10 mouse cellular contexts compared by ENCODE assay signal in the genomic region with DNA sequence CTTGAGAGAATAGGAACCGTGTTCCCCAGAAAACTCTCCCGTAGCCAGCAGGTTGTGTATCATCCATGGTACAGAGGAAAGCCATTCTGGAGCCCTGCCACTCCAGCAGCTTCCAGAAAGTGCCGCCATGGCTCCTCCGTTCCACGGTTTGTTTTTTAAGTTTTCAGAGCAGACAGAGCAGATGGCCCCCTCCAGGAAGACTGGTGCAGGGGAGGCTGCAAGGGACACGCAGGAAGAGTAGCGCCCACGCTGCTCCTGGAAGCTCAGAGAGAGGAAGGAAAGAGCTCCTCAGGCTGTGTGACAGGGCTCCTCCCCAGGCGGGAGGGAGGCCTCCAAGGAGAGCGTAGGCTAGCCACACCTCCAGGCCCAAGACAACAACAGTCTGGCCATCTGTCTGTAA. TPM values are rescaled to one million over a fixed set of nuclear protein-coding genes. Genes with fewer than 3 reads are reported as not detected.
DNase-seq lines count a peak whose midpoint lies in the region; ATAC-seq and TF ChIP-seq lines count a peak whose summit lies in the region.
"Had no signal": no experiment of that assay in that cellular context is flagged by ENCODE, and none has a peak within 500 bp of the region (broad histone marks: within the 10 kb centered on the region; RNA-seq: fewer than 3 reads in every experiment).

No protein-coding gene starts in this region.

- H3K4me3 ChIP-seq in kidney, embryonic 15.5 days (replicated peaks): no peak overlapping the region
- no peak overlapping the region for H3K4me3 ChIP-seq in liver, postnatal 0 days (ENCODE audit: low read depth, low read length)
- H3K4me3 ChIP-seq: lung, embryonic 15.5 days had no signal

- ATAC-seq in kidney, embryonic 15.5 days (replicated peaks; ENCODE audit: low FRiP score): no peak
- no peak for ATAC-seq in liver, postnatal 0 days

- H3K27me3 ChIP-seq in kidney, embryonic 15.5 days: peaks cover 10% of the 10 kb centered on the region; the same call in 1 of the 2 replicates
- H3K27me3 ChIP-seq in liver, postnatal 0 days (ENCODE audit: insufficient read depth, low read length): no peaks in the 10 kb centered on the region
- H3K27me3 ChIP-seq: lung, embryonic 15.5 days had no signal

- no peaks in the 10 kb centered on the region for H3K36me3 ChIP-seq in kidney, embryonic 15.5 days
- no peaks in the 10 kb centered on the region for H3K36me3 ChIP-seq in liver, postnatal 0 days (replicated peaks; ENCODE audit: insufficient read depth, low read length)
- H3K36me3 ChIP-seq: lung, embryonic 15.5 days had no signal

- no peak overlapping the region for H3K4me2 ChIP-seq in kidney, embryonic 15.5 days
- no peak overlapping the region for H3K4me2 ChIP-seq in liver, postnatal 0 days (ENCODE audit: low read depth, low read length)
- H3K4me2 ChIP-seq: lung, embryonic 15.5 days had no signal

- no peak for TF ChIP-seq EP300 in liver, postnatal 0 days (IDR thresholded peaks at IDR 0.05; ENCODE audit: low read depth)

- H3K9ac ChIP-seq in kidney, embryonic 15.5 days: no peak overlapping the region
- H3K9ac ChIP-seq in liver, postnatal 0 days (replicated peaks): no peak overlapping the region
- H3K9ac ChIP-seq: lung, embryonic 15.5 days had no signal

- no peaks in the 10 kb centered on the region for H3K9me3 ChIP-seq in kidney, embryonic 15.5 days (replicated peaks)
- H3K9me3 ChIP-seq in liver, postnatal 0 days (ENCODE audit: low read length): no peaks in the 10 kb centered on the region
- H3K9me3 ChIP-seq: lung, embryonic 15.5 days had no signal

- H3K27ac ChIP-seq in kidney, embryonic 15.5 days: no peak overlapping the region
- H3K27ac ChIP-seq in liver, postnatal 0 days (ENCODE audit: low read depth): no peak overlapping the region
- H3K27ac ChIP-seq: kidney, postnatal 0 days; lung, embryonic 15.5 days had no signal

- peak; percentile 65 to 70 for DNase-seq in cerebellum, postnatal 36 days
- DNase-seq in frontal cortex, postnatal 10 days (ENCODE audit: low spot score in 2 of 2): peak; percentile 69 to 77
- peak; percentile 80 for DNase-seq in left cerebral cortex, adult 11 months (ENCODE audit: low spot score)
- DNase-seq in right cerebral cortex, adult 18-20 months: peak; percentile 95
- no peak for DNase-seq in lung, adult 18-20 months
- no peak for DNase-seq in T-cell, adult 2 months (ENCODE audit: low spot score)
- DNase-seq in liver, postnatal 0 days: no peak

- 17% methylated on average over 10 of the region's 10 CpGs for WGBS in kidney, embryonic 15.5 days
- 24% methylated on average over 10 of the region's 10 CpGs for WGBS in liver, postnatal 0 days (ENCODE audit: insufficient replicate concordance)

- no peak for TF ChIP-seq CTCF in liver, postnatal 0 days (IDR thresholded peaks at IDR 0.05; ENCODE audit: low read depth)

- no peaks in the 10 kb centered on the region for H3K4me1 ChIP-seq in kidney, embryonic 15.5 days
- no peaks in the 10 kb centered on the region for H3K4me1 ChIP-seq in liver, postnatal 0 days (ENCODE audit: insufficient read depth)
- H3K4me1 ChIP-seq: lung, embryonic 15.5 days had no signal

RNA-seq across cellular contexts. Expression of a gene that starts 15.1 kb away (rescaled TPM):
- 0.33 and 0.68 TPM in 2 replicates for polyA plus RNA-seq in kidney, embryonic 15.5 days (2015; fragmentation: Nextera tagmentation; extraction: Ambion mirVana)
- polyA plus RNA-seq in liver, postnatal 0 days (2015; fragmentation: Nextera tagmentation; extraction: Ambion mirVana): not detected in 2 replicates
- polyA plus RNA-seq: kidney, postnatal 0 days had no signal

RNA-seq across cellular contexts. Expression of a gene that starts 36.9 kb away (rescaled TPM):
- polyA plus RNA-seq in kidney, embryonic 15.5 days (2015; fragmentation: Nextera tagmentation; extraction: Ambion mirVana): 0.08 and 0.17 TPM in 2 replicates
- polyA plus RNA-seq in liver, postnatal 0 days (2015; fragmentation: Nextera tagmentation; extraction: Ambion mirVana): 0.05 TPM in 1 of 2 replicates, not detected in the other

Comparison
In these comparisons a context has a peak if more than half of its experiments do, and no peak if none do; other contexts are left out.
1. DNase-seq: peak in cerebellum, postnatal 36 days (2 of 2), frontal cortex, postnatal 10 days (2 of 2), left cerebral cortex, adult 11 months (single experiment) and right cerebral cortex, adult 18-20 months (single experiment); none in lung, adult 18-20 months (0 of 2), T-cell, adult 2 months (single experiment) and liver, postnatal 0 days (single experiment).